Mouse (Mus musculus) C2C12 (cell line): ENCODE measurements at regions not wholly inside any gene's neighbourhood (a gene's known extent, or its start where the extent isn't known, plus 50 kb on each side); places are given as distances from the start of the nearest gene placed in this dataset.

Experiments
- CEBPB ChIP-seq: IDR thresholded peaks from one replicate; pipeline ENCODE4 v1.6.1; 2011; ENCODE audit warnings: low read depth, mild to moderate bottlenecking, control low read depth, moderate library complexity
- CTCF ChIP-seq: IDR thresholded peaks from one replicate; pipeline ENCODE4 v1.5.1; 2011; ENCODE audit not compliant: control insufficient read depth, insufficient read depth, insufficient read length
- FOSL1 ChIP-seq: IDR thresholded peaks from one replicate; pipeline ENCODE4 v1.8.0; 2011; ENCODE audit warnings: mild to moderate bottlenecking, low read length; ENCODE audit not compliant: poor library complexity, insufficient read depth, severe bottlenecking
- MYOD1 ChIP-seq: IDR thresholded peaks from one replicate; pipeline ENCODE4 v1.6.1; 2011; ENCODE audit warnings: low read depth; ENCODE audit not compliant: control insufficient read depth, insufficient read length

GRCm38 (mm10) chr8:15233241-15233640 lies 187.4 kb upstream of the BB014433 start:
- no peak for TF ChIP-seq CEBPB
- no peak for TF ChIP-seq MYOD1
- TF ChIP-seq CTCF = no peak
- TF ChIP-seq FOSL1 = no peak
